Mouse (Mus musculus) hindbrain, embryonic 12.5 days (tissue): ENCODE data around the gene Sdf2l1. TPM values are rescaled to one million over a fixed set of nuclear protein-coding genes. Genes with fewer than 3 reads are reported as not detected.

ENCODE experiments used
- ATAC-seq: fragments of 200-750 bp; cut with Nextera tagmentation; 2 replicates; pipeline ENCODE4 v1.8.0; 2017; ENCODE audit warnings: moderate TSS enrichment; ENCODE audit not compliant: low FRiP score
- H3K27ac ChIP-seq: fragments of 300-500 bp; sonication (generic); 2 replicates; pipeline ENCODE4 v1.5.1; 2016; ENCODE audit warnings: mild to moderate bottlenecking
- H3K27me3 ChIP-seq: fragments of 300-500 bp; sonication (generic); 2 replicates; pipeline ENCODE4 v1.6.1; 2016; ENCODE audit warnings: mild to moderate bottlenecking
- H3K36me3 ChIP-seq: fragments of 300-500 bp; sonication (generic); 2 replicates; pipeline ENCODE4 v1.6.1; 2016; ENCODE audit warnings: mild to moderate bottlenecking
- H3K4me1 ChIP-seq: fragments of 300-500 bp; sonication (generic); 2 replicates; pipeline ENCODE4 v1.6.1; 2016
- H3K4me2 ChIP-seq: fragments of 300-500 bp; sonication (generic); replicated peaks from 2 replicates; pipeline ENCODE4 v1.6.1; 2016; ENCODE audit warnings: mild to moderate bottlenecking
- H3K4me3 ChIP-seq: fragments of 300-500 bp; sonication (generic); 2 replicates; pipeline ENCODE4 v1.5.1; 2016; ENCODE audit warnings: mild to moderate bottlenecking
- H3K9ac ChIP-seq: fragments of 300-500 bp; sonication (generic); 2 replicates; pipeline ENCODE4 v1.6.1; 2016; ENCODE audit warnings: mild to moderate bottlenecking, moderate library complexity
- H3K9me3 ChIP-seq: fragments of 300-500 bp; sonication (generic); replicated peaks from 2 replicates; pipeline ENCODE4 v1.6.1; 2016; ENCODE audit warnings: mild to moderate bottlenecking
- WGBS: fragments of 180-500 bp; shearing (Covaris S2); methylation state at CpG from one replicate; pipeline ENCODE4 v1.1.7; 2016; 5-methylcytosine and 5-hydroxymethylcytosine counted together
- microRNA counts: library from miRNA; unstranded; fragments of <30 nt; microRNA quantifications from one replicate; lab custom pipeline; 2017
- microRNA-seq: library from miRNA; unstranded; fragments of <30 nt; microRNA quantifications from one replicate; pipeline ENCODE4, GENCODE M21; 2017
- polyA plus RNA-seq: library from polyadenylated mRNA; unstranded; fragments of >200 nt; fragmentation: Nextera tagmentation; extraction: Ambion mirVana; gene quantifications from 2 replicates; pipeline ENCODE4 v1.2.1, GENCODE M21; 2016

Gene Sdf2l1
- polyA plus RNA-seq, 1 experiment from 2014 or later, result 67.0 TPM

DNA sequence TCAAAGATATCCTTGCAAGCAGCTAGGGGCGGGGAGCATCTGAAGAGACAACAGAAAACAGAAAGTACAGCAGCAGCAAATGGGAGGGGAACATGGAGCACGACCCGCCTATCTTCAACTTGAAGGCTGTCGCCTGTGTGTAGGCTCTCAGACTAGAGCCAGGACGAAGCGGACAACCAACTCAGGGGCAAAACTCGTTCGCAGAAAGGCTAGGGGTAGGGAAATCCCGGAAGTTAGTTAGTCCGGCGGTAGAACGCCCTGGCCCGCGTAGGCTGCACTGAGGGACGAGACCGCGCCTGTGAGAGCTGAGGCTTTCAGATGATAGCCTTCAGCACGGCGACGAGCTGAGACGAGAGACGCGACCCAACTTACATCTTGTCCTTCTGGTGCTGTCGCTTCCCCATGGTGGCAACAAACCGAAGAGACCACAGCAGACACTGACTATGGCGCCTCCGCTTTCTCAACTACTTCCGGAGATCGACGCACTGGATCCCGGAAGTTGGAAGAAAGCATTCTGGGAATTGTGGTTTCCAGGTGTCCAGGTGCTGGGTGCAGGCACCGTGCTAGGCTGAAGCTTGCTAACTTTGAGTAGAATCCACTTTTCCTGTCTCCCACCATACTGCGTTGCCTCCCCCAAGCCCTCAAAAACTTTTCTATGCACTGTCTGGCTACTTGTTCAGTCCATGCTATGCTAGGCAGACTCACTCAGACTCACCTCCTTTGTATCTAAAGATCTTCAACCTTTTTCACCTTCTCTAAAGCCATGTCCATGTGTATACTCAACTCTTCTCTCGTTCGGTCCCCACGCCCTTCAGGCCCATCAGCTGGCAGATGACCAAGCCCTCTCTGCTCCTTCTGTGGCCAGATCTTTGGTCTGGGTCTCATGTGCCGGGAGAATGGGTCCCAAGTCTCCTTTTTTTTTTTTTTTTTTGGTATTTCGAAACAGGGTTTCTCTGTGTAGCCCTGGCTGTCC is 21.1 kb downstream of the Sdf2l1 start, which contains the start of gene Ppil2:
Gene Ppil2, minus strand, starts transcription at position 487 of the 973 bp plus-strand sequence.
- whole genome bisulfite sequencing, result 10% methylated on average over 38 of the region's 38 CpGs
- H3K4me2 ChIP-seq, result peak within 1 kb of the TSS; percentile 74
- H3K9me3 ChIP-seq, result no peaks in the 10 kb centered on the region
- H3K4me1 ChIP-seq, result peaks cover 9% of the 10 kb centered on the region
- peak within 1 kb of the TSS; percentile 76 for H3K4me3 ChIP-seq
- H3K36me3 ChIP-seq, result peaks cover 40% of the 10 kb centered on the region
- peak; percentile 91 for ATAC-seq
- H3K27me3 ChIP-seq, result no peaks in the 10 kb centered on the region
- H3K27ac ChIP-seq, result no peak within 1 kb of the TSS
- H3K9ac ChIP-seq, result peak within 1 kb of the TSS; percentile 75

DNA sequence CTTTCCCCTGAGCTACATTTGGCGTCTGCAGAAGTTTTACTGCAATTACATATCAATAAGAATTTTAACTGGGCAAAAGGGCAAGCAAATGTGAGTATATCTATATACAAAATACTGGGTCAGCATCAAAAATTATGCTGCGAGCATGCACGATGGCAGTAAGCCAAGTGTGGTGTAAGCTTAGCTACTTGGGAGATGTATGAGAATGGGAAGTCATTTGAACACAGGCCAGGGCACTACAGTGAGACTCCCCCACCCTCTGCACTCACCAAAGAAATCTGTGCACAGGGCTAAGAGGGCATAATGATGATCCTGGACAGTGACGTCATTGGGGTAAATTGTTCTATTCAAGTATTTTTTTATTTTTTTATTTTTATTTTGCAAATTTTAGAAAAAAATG is 27.6 kb downstream of the Sdf2l1 start:
- Histone ChIP-seq H3K27me3 (no peaks in the 10 kb centered on the region), H3K36me3 (peaks cover 82% of the 10 kb centered on the region), H3K4me3 (no peak overlapping the region), H3K9me3 (no peaks in the 10 kb centered on the region), H3K4me2 (no peak overlapping the region), H3K9ac (no peak overlapping the region), H3K27ac (no peak overlapping the region), H3K4me1 (peaks cover under 1% of the 10 kb centered on the region; the same call in 1 of the 2 replicates)
- 94% methylated on average over 4 of the region's 4 CpGs for WGBS
- no peak for ATAC-seq

DNA sequence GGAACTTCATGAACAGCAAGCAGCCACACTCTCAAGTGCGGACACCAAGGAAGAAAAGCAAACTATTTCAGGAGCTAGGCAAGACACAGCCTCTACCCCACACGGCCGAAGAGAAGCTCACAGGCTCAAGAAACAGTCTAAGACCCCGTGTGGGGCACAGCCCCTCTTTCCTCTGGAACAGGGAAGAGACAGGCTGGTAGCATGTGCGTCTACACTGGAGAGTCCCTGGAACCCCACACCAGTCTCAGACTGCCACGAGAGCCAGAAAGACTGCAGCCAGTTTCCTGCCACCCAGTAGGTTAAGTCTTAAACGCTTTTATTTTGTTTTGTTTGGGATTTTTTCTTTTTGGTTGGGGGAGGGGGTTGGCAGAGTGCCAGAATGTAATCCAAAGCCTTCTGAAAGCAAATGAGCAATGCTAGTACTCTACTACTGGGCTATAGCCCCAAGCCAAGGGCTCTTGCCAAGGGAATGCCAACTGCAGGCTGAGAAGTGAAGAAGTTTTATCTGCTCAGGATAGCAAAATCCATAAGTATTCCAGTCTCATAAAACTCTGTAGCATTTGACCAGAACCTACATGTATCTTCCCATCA is 29.5 kb downstream of the Sdf2l1 start:
- H3K9ac ChIP-seq, result no peak overlapping the region
- ATAC-seq, result no peak

DNA sequence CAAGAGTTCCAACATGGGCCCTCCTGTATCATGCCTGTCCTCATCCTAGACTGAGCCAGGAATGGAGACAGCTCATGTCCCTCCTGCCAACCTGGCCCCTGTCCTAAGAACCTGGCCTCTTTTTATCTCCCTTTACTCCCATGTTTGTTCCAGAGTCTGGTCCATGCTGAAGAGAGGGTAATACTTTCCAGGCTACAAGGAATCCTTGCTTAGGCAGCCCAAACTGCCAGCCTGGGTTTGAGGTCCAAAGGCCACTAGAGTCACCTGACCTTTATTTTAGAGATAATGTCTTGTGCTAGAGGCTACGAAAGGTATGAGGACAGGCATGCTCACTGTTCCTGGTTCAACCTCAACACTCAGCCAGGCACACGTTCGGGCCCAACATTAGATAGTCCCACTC is 35.2 kb downstream of the Sdf2l1 start:
- Histone ChIP-seq H3K27ac (no peak overlapping the region), H3K4me2 (no peak overlapping the region), H3K4me3 (no peak overlapping the region), H3K36me3 (peaks cover 96% of the 10 kb centered on the region), H3K9ac (no peak overlapping the region), H3K27me3 (no peaks in the 10 kb centered on the region), H3K4me1 (no peaks in the 10 kb centered on the region), H3K9me3 (no peaks in the 10 kb centered on the region)
- no peak for ATAC-seq
- WGBS, result 97% methylated on average over 3 of the region's 3 CpGs

More for the DNA sequence above, 29.5 kb downstream of the Sdf2l1 start:
- Histone ChIP-seq H3K27me3 (no peaks in the 10 kb centered on the region), H3K4me3 (no peak overlapping the region), H3K4me2 (no peak overlapping the region), H3K9me3 (no peaks in the 10 kb centered on the region), H3K27ac (no peak overlapping the region), H3K36me3 (peaks cover 89% of the 10 kb centered on the region), H3K4me1 (no peaks in the 10 kb centered on the region)
- 84% methylated on average over 7 of the region's 7 CpGs for WGBS

DNA sequence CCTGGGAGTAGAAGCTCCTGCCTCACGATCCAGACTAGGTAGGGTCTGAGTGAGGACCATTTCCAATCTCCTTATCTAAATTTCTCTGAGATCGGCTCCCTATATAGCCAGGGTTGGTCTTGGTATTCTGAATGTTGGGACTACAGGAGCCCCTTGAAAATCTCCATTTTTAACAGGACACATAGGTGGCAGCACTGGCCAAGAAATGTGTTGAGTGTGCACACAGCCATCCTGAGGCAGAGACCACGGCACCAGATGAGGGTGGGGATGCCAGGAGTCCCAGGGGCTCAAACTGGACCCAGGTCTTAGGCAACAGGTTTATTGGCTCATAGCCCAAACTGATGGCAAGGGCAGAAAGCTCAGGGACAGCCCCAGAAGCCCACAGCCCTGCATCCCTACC is 43.8 kb downstream of the Sdf2l1 start:
- WGBS, result 73% methylated on average over 3 of the region's 3 CpGs

DNA sequence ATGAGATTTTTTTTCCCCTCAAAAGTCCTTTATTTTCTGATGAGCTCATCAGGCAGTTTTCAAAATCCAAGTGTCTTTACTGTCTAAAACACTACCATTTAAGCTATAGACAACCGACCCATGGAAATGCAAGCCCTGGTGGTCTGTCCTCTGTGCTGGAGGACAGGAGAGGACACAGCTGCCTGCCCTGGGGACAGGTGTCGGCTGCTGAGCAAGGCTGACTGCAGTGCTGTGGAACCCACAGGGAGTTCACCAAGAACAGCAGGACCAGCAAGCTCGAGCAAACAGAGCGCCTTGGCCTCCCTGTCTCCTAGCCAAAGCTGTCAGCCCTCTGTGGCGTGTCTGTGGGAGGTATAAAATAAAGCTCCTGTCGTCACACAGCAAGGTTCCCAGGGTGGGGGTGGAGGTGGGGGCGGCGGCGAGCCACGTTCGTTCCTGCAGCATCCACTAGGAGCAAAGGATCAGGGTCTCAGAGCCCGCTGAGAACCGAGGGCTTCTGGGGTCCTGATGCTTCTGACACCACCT is 45.5 kb downstream of the Sdf2l1 start:
- no peak for ATAC-seq
- H3K9ac ChIP-seq, result no peak overlapping the region
- H3K4me3 ChIP-seq, result no peak overlapping the region
- 77% methylated on average over 13 of the region's 13 CpGs for whole genome bisulfite sequencing
- no peak overlapping the region for H3K4me2 ChIP-seq
- H3K27ac ChIP-seq, result no peak overlapping the region
- no peaks in the 10 kb centered on the region for H3K9me3 ChIP-seq
- H3K4me1 ChIP-seq, result no peaks in the 10 kb centered on the region
- peaks cover 99% of the 10 kb centered on the region for H3K36me3 ChIP-seq
- H3K27me3 ChIP-seq, result no peaks in the 10 kb centered on the region

More for the DNA sequence above, 43.8 kb downstream of the Sdf2l1 start:
- H3K27ac ChIP-seq, result no peak overlapping the region
- ATAC-seq, result peak; percentile 12; the same call in 1 of the 2 replicates
- no peaks in the 10 kb centered on the region for H3K27me3 ChIP-seq
- H3K9me3 ChIP-seq, result no peaks in the 10 kb centered on the region
- no peak overlapping the region for H3K9ac ChIP-seq
- H3K4me2 ChIP-seq, result no peak overlapping the region
- peaks cover 99% of the 10 kb centered on the region for H3K36me3 ChIP-seq
- H3K4me1 ChIP-seq, result no peaks in the 10 kb centered on the region
- H3K4me3 ChIP-seq, result no peak overlapping the region

DNA sequence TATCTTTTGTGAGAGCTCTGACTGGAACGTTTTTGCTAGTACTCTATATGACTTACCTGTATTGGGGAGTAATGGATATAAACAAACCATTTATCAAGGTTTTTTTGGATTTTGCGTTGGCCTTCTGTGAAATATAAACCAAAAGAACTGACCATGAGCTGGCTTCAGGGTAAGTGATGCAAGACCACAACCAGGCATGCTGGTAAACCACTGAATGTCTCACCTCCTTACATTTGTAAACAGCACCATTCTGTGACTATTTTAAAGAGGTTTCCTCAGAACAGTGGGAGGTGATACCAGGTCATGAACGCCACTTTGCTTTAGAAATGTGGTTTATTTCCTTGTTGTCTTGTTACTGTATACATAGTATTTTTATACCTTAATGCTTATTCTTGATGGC is 45.9 kb downstream of the Sdf2l1 start:
- Histone ChIP-seq H3K36me3 (peaks cover 99% of the 10 kb centered on the region), H3K27ac (no peak overlapping the region), H3K4me3 (no peak overlapping the region), H3K4me2 (no peak overlapping the region), H3K4me1 (no peaks in the 10 kb centered on the region), H3K27me3 (no peaks in the 10 kb centered on the region), H3K9me3 (no peaks in the 10 kb centered on the region), H3K9ac (no peak overlapping the region)
- ATAC-seq, result no peak
- WGBS, result 91% methylated on average over 3 of the region's 3 CpGs

DNA sequence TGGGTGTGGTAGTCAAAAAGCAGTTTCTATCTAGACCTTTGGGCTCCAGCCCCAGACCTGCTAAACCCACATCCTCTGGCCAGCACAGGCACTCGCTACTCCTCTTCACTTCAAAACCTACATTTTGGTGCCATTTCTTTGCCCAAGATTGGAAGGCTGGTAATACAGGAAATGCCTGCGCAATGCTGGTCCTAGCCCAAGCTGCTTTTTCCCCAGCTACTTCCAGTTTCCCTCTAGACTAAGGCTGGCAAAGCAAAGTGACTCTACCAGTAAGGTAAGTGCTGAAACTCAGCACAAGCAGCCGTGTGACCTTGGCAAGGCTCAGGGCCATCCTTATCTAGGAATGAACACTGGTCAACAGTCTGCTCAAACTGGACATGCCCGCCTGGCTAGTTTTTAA is 46.5 kb downstream of the Sdf2l1 start:
- H3K27me3 ChIP-seq, result no peaks in the 10 kb centered on the region
- H3K36me3 ChIP-seq, result peaks cover 93% of the 10 kb centered on the region
- H3K27ac ChIP-seq, result no peak overlapping the region
- no peak overlapping the region for H3K9ac ChIP-seq
- H3K4me3 ChIP-seq, result no peak overlapping the region
- H3K9me3 ChIP-seq, result no peaks in the 10 kb centered on the region
- ATAC-seq, result no peak
- 95% methylated on average over 4 of the region's 4 CpGs for WGBS
- no peak overlapping the region for H3K4me2 ChIP-seq
- no peaks in the 10 kb centered on the region for H3K4me1 ChIP-seq

DNA sequence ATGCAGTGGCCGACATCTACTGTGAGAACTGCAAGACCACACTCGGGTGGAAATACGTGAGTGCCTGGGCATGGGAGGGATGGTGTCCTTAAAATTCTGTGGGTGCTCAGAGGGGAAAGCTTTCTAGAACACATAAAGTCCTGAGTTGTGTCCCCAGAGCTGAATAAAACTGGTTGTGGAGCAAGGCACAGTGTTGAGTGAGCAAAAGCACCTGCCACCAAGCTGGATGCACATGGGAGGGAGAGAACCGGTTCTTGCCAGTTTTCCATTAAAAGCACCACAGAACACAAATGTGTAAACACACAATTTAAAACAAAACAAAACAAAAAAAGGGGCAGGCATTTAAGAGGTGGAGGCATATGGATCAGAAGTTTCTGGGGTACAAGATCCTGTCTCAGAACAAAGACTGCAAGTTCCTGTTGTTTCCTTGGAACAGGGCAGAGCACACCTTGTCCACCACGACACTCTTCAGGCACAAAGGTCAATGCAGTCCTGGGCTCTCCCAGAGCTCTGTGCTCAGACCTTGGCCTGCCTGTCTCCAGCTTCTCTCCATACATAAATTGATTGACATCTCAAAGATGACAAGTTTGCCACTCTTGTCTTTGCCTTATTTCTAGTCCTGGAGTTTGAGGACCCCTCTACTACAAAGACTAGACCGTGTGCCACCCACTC is 49.9 kb downstream of the Sdf2l1 start:
- peaks cover 85% of the 10 kb centered on the region for H3K36me3 ChIP-seq
- WGBS, result 88% methylated on average over 6 of the region's 6 CpGs
- ATAC-seq, result no peak

More for the DNA sequence above, 49.9 kb downstream of the Sdf2l1 start:
- H3K4me2 ChIP-seq, result no peak overlapping the region
- no peaks in the 10 kb centered on the region for H3K9me3 ChIP-seq
- no peak overlapping the region for H3K27ac ChIP-seq
- H3K4me1 ChIP-seq, result no peaks in the 10 kb centered on the region
- no peak overlapping the region for H3K9ac ChIP-seq
- H3K4me3 ChIP-seq, result no peak overlapping the region
- H3K27me3 ChIP-seq, result no peaks in the 10 kb centered on the region

MicroRNA genes within 50 kb of the gene (microRNA counts, 519-probe panel; counts per million panel counts)
- microRNA mmu-miR-130b (lab: Ali Mortazavi, UCI) (4,966 counts per million, percentile 92 among the panel's probes with 10 or more counts), microRNA mmu-miR-301b (lab: Ali Mortazavi, UCI) (4,643 counts per million, percentile 88 among the panel's probes with 10 or more counts)

Small RNAs within 50 kb of the gene (microRNA-seq; reads per million reads assigned to microRNA genes)
- gene Mir130b (9,750 reads per million, percentile 94 among the genes with 10 or more reads in this experiment), gene Mir301b (300 reads per million, percentile 61 among the genes with 10 or more reads in this experiment)

Other genes starting within 250 kb of the Sdf2l1 start
- 36.3 and 37.9 TPM in 2 replicates for gene Ppm1f, start 235.9 kb downstream of the Sdf2l1 start, polyA plus RNA-seq
- gene Mapk1, start 149.0 kb downstream of the Sdf2l1 start, polyA plus RNA-seq, result 162 and 163 TPM in 2 replicates
- 96.2 and 105 TPM in 2 replicates for gene Ypel1, start 62.7 kb downstream of the Sdf2l1 start, polyA plus RNA-seq
- gene Ppil2, start 21.1 kb downstream of the Sdf2l1 start, polyA plus RNA-seq, result 154 and 157 TPM in 2 replicates
- 55.0 and 60.0 TPM in 2 replicates for gene 2610318N02Rik, start 7.2 kb downstream of the Sdf2l1 start, polyA plus RNA-seq
- 14.0 and 17.5 TPM in 2 replicates for gene Ydjc, start 12.2 kb upstream of the Sdf2l1 start, polyA plus RNA-seq
- gene Ccdc116, start 14.8 kb upstream of the Sdf2l1 start, polyA plus RNA-seq, result 0.79 and 1.6 TPM in 2 replicates
- gene Ube2l3, start 70.3 kb upstream of the Sdf2l1 start, polyA plus RNA-seq, result 346 and 373 TPM in 2 replicates
- 1.3 and 2.0 TPM in 2 replicates for gene Rimbp3, start 76.2 kb upstream of the Sdf2l1 start, polyA plus RNA-seq
- 12.3 and 13.8 TPM in 2 replicates for gene Hic2, start 101.2 kb upstream of the Sdf2l1 start, polyA plus RNA-seq
- gene Tmem191c, start 143.7 kb upstream of the Sdf2l1 start, polyA plus RNA-seq, result 19.6 and 23.0 TPM in 2 replicates
- 0.33 and 0.43 TPM in 2 replicates for gene Serpind1, start 199.0 kb upstream of the Sdf2l1 start, polyA plus RNA-seq